Mouse (Mus musculus) lung, embryonic 14.5 days (tissue): ENCODE data around the gene Tbcd. TPM values are rescaled to one million over a fixed set of nuclear protein-coding genes. Genes with fewer than 3 reads are reported as not detected.

Source experiments
- ATAC-seq: fragments of 200-750 bp; cut with Nextera tagmentation; 2 replicates; pipeline ENCODE4 v1.8.0; 2017; ENCODE audit warnings: mild to moderate bottlenecking, moderate TSS enrichment, moderate library complexity; ENCODE audit not compliant: insufficient read depth
- DNase-seq: peaks from one replicate; pipeline ENCODE4 v3.0.0-alpha.2; 2015
- H3K27ac ChIP-seq: fragments of 300-500 bp; sonication (generic); 2 replicates; pipeline ENCODE4 v1.5.1; 2014; ENCODE audit warnings: low read depth, mild to moderate bottlenecking, moderate library complexity
- H3K27me3 ChIP-seq: fragments of 300-500 bp; sonication (generic); 2 replicates; pipeline ENCODE4 v1.6.1; 2014; ENCODE audit warnings: low read length, control low read depth; ENCODE audit not compliant: insufficient read depth
- H3K36me3 ChIP-seq: fragments of 300-500 bp; sonication (generic); 2 replicates; pipeline ENCODE4 v1.6.1; 2014; ENCODE audit warnings: control low read depth; ENCODE audit not compliant: insufficient read depth
- H3K4me1 ChIP-seq: fragments of 300-500 bp; sonication (generic); 2 replicates; pipeline ENCODE4 v1.6.1; 2014; ENCODE audit warnings: antibody characterized with exemption, control low read depth; ENCODE audit not compliant: insufficient read depth
- H3K4me2 ChIP-seq: fragments of 300-500 bp; sonication (generic); 2 replicates; pipeline ENCODE4 v1.6.1; 2014; ENCODE audit warnings: mild to moderate bottlenecking
- H3K4me3 ChIP-seq: fragments of 300-500 bp; sonication (generic); 2 replicates; pipeline ENCODE4 v1.5.1; 2014; ENCODE audit warnings: low read depth, low read length
- H3K9ac ChIP-seq: fragments of 300-500 bp; sonication (generic); 2 replicates; pipeline ENCODE4 v1.6.1; 2014
- H3K9me3 ChIP-seq: fragments of 300-500 bp; sonication (generic); 2 replicates; pipeline ENCODE4 v1.6.1; 2016; ENCODE audit warnings: low read depth, low read length, control low read depth
- CTCF ChIP-seq: IDR thresholded peaks from 2 replicates; pipeline ENCODE4 v1.5.1; 2016; ENCODE audit warnings: antibody characterized with exemption, low read depth
- WGBS: fragments of 180-500 bp; shearing (Covaris S2); extraction: QIAGEN DNeasy Blood & Tissue Kit; methylation state at CpG from one replicate; pipeline ENCODE4 v1.1.7; 2014; 5-methylcytosine and 5-hydroxymethylcytosine counted together
- polyA plus RNA-seq: library from polyadenylated mRNA; unstranded; fragments of >200 nt; fragmentation: Nextera tagmentation; extraction: Ambion mirVana; gene quantifications from 2 replicates; pipeline ENCODE4 v1.2.1, GENCODE M21; 2014

Tbcd gene
- polyA plus RNA-seq, 1 experiment from 2014 or later: 41.3 TPM

DNA sequence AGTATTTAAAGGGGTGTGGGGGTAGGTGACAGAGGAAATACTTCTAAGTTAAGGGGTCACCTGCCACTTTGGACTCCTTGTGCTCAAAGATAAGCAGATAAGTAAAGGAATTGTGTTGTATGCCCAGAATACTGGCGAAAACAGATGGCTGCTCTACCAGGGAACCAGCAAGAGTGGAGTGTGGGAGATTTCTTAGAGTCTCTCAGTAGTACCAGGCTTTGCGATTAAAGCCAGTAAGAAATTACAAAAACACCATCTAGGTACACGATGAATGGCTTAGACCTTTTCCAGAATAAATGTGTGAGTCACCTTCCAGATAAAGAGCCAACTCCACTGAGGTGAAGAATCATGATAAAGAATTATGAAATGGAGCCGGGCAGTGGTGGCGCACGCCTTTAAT, 193.6 kb downstream of the Tbcd start:
- no peak overlapping the region for H3K4me3 ChIP-seq
- no peaks in the 10 kb centered on the region for H3K9me3 ChIP-seq
- H3K9ac ChIP-seq: no peak overlapping the region
- WGBS: 89% methylated on average over 6 of the region's 6 CpGs
- ATAC-seq: no peak
- no peak for DNase-seq
- no peak for TF ChIP-seq CTCF
- no peaks in the 10 kb centered on the region for H3K27me3 ChIP-seq
- no peak overlapping the region for H3K4me2 ChIP-seq
- H3K4me1 ChIP-seq: no peaks in the 10 kb centered on the region
- H3K36me3 ChIP-seq: peaks cover 15% of the 10 kb centered on the region; the same call in 1 of the 2 replicates
- no peak overlapping the region for H3K27ac ChIP-seq

DNA sequence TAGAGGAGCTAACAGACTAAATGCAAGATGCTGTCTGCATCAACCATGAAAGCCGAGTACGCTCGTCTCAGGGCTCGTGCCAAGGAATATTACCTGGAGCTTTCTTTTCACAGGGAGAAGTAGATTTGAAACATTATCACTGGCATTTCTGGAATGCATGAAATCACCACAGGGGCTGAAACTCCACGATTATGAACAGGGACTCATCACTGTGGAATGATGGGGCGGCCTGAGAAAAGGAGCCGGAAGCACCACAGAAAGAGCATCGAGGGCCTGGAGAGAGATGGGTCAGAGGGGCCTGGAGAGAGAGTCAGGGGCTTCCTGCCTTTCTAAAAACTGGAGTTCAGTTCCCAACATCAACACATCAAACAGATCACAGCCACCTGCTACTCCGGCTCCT, 195.6 kb downstream of the Tbcd start:
- Histone ChIP-seq H3K4me1 (no peaks in the 10 kb centered on the region), H3K36me3 (peaks cover 12% of the 10 kb centered on the region; the same call in 1 of the 2 replicates), H3K9me3 (no peaks in the 10 kb centered on the region), H3K27me3 (no peaks in the 10 kb centered on the region), H3K4me2 (no peak overlapping the region), H3K4me3 (no peak overlapping the region), H3K9ac (no peak overlapping the region), H3K27ac (no peak overlapping the region)
- WGBS: 65% methylated on average over 9 of the region's 9 CpGs
- DNase-seq (no peak), ATAC-seq (no peak)
- TF ChIP-seq CTCF: no peak

DNA sequence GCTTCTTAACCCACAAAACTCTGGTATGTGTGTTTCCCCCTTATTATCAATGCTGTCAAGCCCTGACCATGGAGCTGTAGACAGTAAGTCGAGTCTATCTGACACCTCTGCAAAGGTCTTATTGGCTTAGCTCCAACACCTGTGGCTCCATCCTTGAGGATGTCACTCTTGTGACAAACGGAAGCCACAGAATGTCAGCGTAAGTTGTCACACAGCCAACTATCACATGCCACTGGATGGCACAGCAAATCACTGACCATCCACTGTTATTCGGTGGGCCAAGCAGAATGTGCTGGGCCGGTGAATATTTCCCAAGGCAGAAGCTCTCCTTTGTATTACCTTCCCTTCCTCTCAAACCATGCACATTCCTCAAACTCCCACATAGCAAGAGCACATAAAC, 196.4 kb downstream of the Tbcd start:
- no peak for ATAC-seq
- Histone ChIP-seq H3K9me3 (no peaks in the 10 kb centered on the region), H3K4me1 (no peaks in the 10 kb centered on the region), H3K36me3 (peaks cover 11% of the 10 kb centered on the region; the same call in 1 of the 2 replicates), H3K27me3 (no peaks in the 10 kb centered on the region), H3K9ac (no peak overlapping the region), H3K27ac (no peak overlapping the region), H3K4me2 (no peak overlapping the region), H3K4me3 (no peak overlapping the region)
- no peak for TF ChIP-seq CTCF
- 87% methylated on average over 5 of the region's 5 CpGs for WGBS
- DNase-seq: no peak

DNA sequence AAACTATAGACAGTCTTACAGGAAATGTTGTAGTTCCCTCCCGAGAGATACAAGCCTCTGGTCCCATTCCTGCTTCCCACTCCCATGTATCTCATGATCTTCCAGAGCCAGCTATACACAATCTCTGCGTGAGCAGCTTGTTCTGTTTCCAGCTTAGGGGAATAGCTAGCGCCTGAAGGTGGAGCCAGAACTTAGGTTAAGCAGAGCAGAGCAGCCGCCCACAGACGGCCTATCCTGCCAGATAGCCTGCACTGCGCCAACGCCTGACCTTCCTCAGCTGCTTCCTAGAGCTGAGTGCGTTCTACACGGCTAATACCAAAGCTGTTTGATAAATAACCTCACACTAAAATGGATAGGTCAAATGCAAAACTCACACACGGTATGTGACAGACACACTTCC, 198.2 kb downstream of the Tbcd start:
- no peak overlapping the region for H3K4me2 ChIP-seq
- H3K9me3 ChIP-seq: no peaks in the 10 kb centered on the region
- no peak overlapping the region for H3K27ac ChIP-seq
- no peaks in the 10 kb centered on the region for H3K27me3 ChIP-seq
- peak; percentile 43; the same call in 1 of the 2 replicates for TF ChIP-seq CTCF
- peak; percentile 62 for DNase-seq
- H3K36me3 ChIP-seq: peaks cover 11% of the 10 kb centered on the region; the same call in 1 of the 2 replicates
- no peaks in the 10 kb centered on the region for H3K4me1 ChIP-seq
- H3K4me3 ChIP-seq: no peak overlapping the region
- 38% methylated on average over 10 of the region's 10 CpGs for WGBS
- peak; percentile 65 for ATAC-seq
- no peak overlapping the region for H3K9ac ChIP-seq

DNA sequence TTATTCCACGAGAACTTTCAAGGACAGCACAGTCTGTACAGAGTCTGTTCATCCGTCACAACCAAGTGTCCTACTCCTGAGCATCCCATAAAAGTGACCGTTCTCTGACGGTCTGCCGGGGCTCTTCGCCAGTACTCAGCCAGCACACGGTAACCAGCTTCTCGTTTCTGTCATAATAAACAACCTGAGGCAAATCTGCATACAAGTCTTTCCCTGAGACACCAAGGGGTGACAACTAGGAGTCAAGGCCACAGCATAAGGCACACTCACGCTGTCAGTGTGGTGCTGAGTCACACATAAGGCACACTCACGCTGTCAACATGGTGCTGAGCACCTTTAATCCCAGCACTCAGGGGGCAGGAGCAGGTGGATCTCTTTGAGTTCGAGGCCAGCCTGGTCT, 198.9 kb downstream of the Tbcd start:
- H3K36me3 ChIP-seq: peaks cover 8% of the 10 kb centered on the region; the same call in 1 of the 2 replicates
- H3K4me2 ChIP-seq: no peak overlapping the region
- no peak overlapping the region for H3K9ac ChIP-seq
- H3K27me3 ChIP-seq: no peaks in the 10 kb centered on the region
- no peak overlapping the region for H3K4me3 ChIP-seq
- 81% methylated on average over 11 of the region's 11 CpGs for WGBS
- ATAC-seq: no peak
- H3K9me3 ChIP-seq: no peaks in the 10 kb centered on the region
- no peaks in the 10 kb centered on the region for H3K4me1 ChIP-seq
- TF ChIP-seq CTCF: no peak
- H3K27ac ChIP-seq: no peak overlapping the region
- no peak for DNase-seq

DNA sequence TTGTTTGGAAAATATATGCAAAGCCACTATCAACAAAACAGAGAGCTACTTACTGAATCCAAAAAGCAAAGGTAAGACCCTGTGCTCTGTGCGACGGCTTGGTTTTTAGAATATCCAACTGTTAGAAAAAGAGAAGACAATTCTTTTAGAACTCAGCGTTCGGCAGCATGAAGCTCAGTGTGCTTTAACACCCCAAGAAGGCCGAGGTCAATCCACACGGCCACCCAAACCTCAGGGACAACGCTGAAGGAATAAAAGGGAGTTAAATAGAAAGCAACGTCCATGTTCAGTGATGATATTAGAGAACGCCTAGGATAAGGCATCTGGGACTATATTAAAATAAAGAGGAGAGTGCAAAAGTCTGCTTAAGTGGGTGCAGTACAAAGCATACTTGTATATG, 199.8 kb downstream of the Tbcd start:
- Histone ChIP-seq H3K9ac (no peak overlapping the region), H3K9me3 (no peaks in the 10 kb centered on the region), H3K4me3 (no peak overlapping the region), H3K36me3 (peaks cover 8% of the 10 kb centered on the region; the same call in 1 of the 2 replicates), H3K27me3 (no peaks in the 10 kb centered on the region), H3K27ac (no peak overlapping the region), H3K4me1 (no peaks in the 10 kb centered on the region), H3K4me2 (no peak overlapping the region)
- ATAC-seq: no peak
- no peak for DNase-seq
- 93% methylated on average over 9 of the region's 9 CpGs for WGBS
- TF ChIP-seq CTCF: no peak

DNA sequence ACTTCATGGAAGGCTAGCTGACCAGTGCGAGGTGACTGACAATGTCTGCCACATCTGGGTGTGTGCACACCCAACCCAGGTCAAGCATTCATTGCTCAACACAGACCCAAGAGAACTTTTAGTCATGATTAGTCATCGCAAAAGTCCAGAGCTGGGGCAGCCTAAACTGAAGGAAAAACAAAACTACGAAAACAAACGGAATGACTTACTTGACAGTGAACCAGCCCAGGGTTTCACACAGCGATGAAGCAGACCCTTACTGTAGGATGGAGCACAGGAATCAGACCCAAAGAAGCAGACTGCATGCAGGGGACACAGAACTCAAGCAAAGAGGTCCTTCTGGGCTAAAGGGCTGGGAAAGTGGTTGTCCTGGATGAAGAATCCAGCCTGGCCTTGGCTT, 200.2 kb downstream of the Tbcd start:
- no peak overlapping the region for H3K4me3 ChIP-seq
- DNase-seq: no peak
- no peak overlapping the region for H3K27ac ChIP-seq
- 90% methylated on average over 5 of the region's 5 CpGs for WGBS
- H3K9ac ChIP-seq: no peak overlapping the region
- peaks cover 8% of the 10 kb centered on the region; the same call in 1 of the 2 replicates for H3K36me3 ChIP-seq
- ATAC-seq: no peak
- H3K9me3 ChIP-seq: no peaks in the 10 kb centered on the region
- H3K4me1 ChIP-seq: no peaks in the 10 kb centered on the region
- no peaks in the 10 kb centered on the region for H3K27me3 ChIP-seq
- TF ChIP-seq CTCF: no peak
- H3K4me2 ChIP-seq: no peak overlapping the region
